Mouse (Mus musculus): ENCODE data around the gene Ston2.
A peak's percentile ranks its signal among the peaks of the same experiment; 100 is the strongest.
"Not testable (repeated sequence)": the region's sequence is repeated elsewhere in the genome, so short reads cannot be mapped to it uniquely, and the experiment has no call there.

The Ston2 gene

GRCm38 (mm10) chr12:91751893-91752597, 36.1 kb downstream of the Ston2 start:
- no peak for DNase-seq (ENCODE audit: low read depth in 2 of 2, low spot score in 2 of 2)

- DNase-seq (ENCODE audit: low read depth in 2 of 2, low spot score in 2 of 2), result no peak
These were observed 38.5 kb downstream of the Ston2 start for GRCm38 (mm10) chr12:91749543-91750184.

GRCm38 (mm10) chr12:91748241-91748865, 39.8 kb downstream of the Ston2 start:
- DNase-seq (ENCODE audit: low read depth in 2 of 2, low spot score in 2 of 2), result no peak

- DNase-seq (ENCODE audit: low read depth in 2 of 2, low spot score in 2 of 2), result not testable (repeated sequence)
These were observed 41.3 kb downstream of the Ston2 start for GRCm38 (mm10) chr12:91746839-91747238.

GRCm38 (mm10) chr12:91745758-91746290, 42.4 kb downstream of the Ston2 start:
- no peak for DNase-seq (ENCODE audit: low read depth in 2 of 2, low spot score in 2 of 2)

GRCm38 (mm10) chr12:91744091-91744490, 44.1 kb downstream of the Ston2 start:
- DNase-seq (ENCODE audit: low read depth in 2 of 2, low spot score in 2 of 2), result no peak

GRCm38 (mm10) chr12:91742916-91743315, 45.3 kb downstream of the Ston2 start:
- DNase-seq (ENCODE audit: low read depth in 2 of 2, low spot score in 2 of 2), result no peak

- DNase-seq (ENCODE audit: low read depth in 2 of 2, low spot score in 2 of 2), result no peak
These were observed 49.8 kb downstream of the Ston2 start for GRCm38 (mm10) chr12:91738381-91738780.

GRCm38 (mm10) chr12:91736221-91736980, 51.8 kb downstream of the Ston2 start:
- DNase-seq (ENCODE audit: low read depth in 2 of 2, low spot score in 2 of 2), result no peak

- DNase-seq (ENCODE audit: low read depth in 2 of 2, low spot score in 2 of 2), result peak in 1 of 2 experiments; percentile 8
These were observed 53.8 kb downstream of the Ston2 start for GRCm38 (mm10) chr12:91734246-91735027.

- DNase-seq (ENCODE audit: low read depth in 2 of 2, low spot score in 2 of 2), result no peak
These were observed 55.3 kb downstream of the Ston2 start for GRCm38 (mm10) chr12:91732729-91733448.

GRCm38 (mm10) chr12:91726202-91726601, 62.0 kb downstream of the Ston2 start:
- DNase-seq (ENCODE audit: low read depth in 2 of 2, low spot score in 2 of 2), result no peak

GRCm38 (mm10) chr12:91723912-91724311, 64.3 kb downstream of the Ston2 start:
- DNase-seq (ENCODE audit: low read depth in 2 of 2, low spot score in 2 of 2), result no peak

GRCm38 (mm10) chr12:91719134-91719533, 69.1 kb downstream of the Ston2 start:
- no peak for DNase-seq (ENCODE audit: low read depth in 2 of 2, low spot score in 2 of 2)

- DNase-seq (ENCODE audit: low read depth in 2 of 2, low spot score in 2 of 2), result no peak
These were observed 72.5 kb downstream of the Ston2 start for GRCm38 (mm10) chr12:91715686-91716085.

GRCm38 (mm10) chr12:91713358-91713757, 74.8 kb downstream of the Ston2 start:
- no peak for DNase-seq (ENCODE audit: low read depth in 2 of 2, low spot score in 2 of 2)

GRCm38 (mm10) chr12:91711655-91712054, 76.5 kb downstream of the Ston2 start:
- no peak for DNase-seq (ENCODE audit: low read depth in 2 of 2, low spot score in 2 of 2)

GRCm38 (mm10) chr12:91710876-91711275, 77.3 kb downstream of the Ston2 start:
- no peak for DNase-seq (ENCODE audit: low read depth in 2 of 2, low spot score in 2 of 2)

GRCm38 (mm10) chr12:91709634-91710033, 78.6 kb downstream of the Ston2 start:
- DNase-seq (ENCODE audit: low read depth in 2 of 2, low spot score in 2 of 2), result no peak

GRCm38 (mm10) chr12:91709232-91709631, 79.0 kb downstream of the Ston2 start:
- no peak for DNase-seq (ENCODE audit: low read depth in 2 of 2, low spot score in 2 of 2)
